Mouse (Mus musculus) hindbrain, embryonic 13.5 days (tissue): ENCODE data around the gene Ctsd. TPM values are rescaled to one million over a fixed set of nuclear protein-coding genes. Genes with fewer than 3 reads are reported as not detected.

ENCODE experiments used
- ATAC-seq: fragments of 200-750 bp; cut with Nextera tagmentation; 2 replicates; pipeline ENCODE4 v1.8.0; 2017; ENCODE audit warnings: moderate TSS enrichment; ENCODE audit not compliant: low FRiP score
- H3K27ac ChIP-seq: fragments of 300-500 bp; sonication (generic); 2 replicates; pipeline ENCODE4 v1.5.1; 2015; ENCODE audit warnings: inconsistent platforms, mild to moderate bottlenecking, moderate library complexity
- H3K27me3 ChIP-seq: fragments of 300-500 bp; sonication (generic); 2 replicates; pipeline ENCODE4 v1.6.1; 2015; ENCODE audit warnings: mild to moderate bottlenecking, inconsistent platforms
- H3K36me3 ChIP-seq: fragments of 300-500 bp; sonication (generic); 2 replicates; pipeline ENCODE4 v1.6.1; 2015; ENCODE audit warnings: mild to moderate bottlenecking, inconsistent platforms
- H3K4me1 ChIP-seq: fragments of 300-500 bp; sonication (generic); replicated peaks from 2 replicates; pipeline ENCODE4 v1.6.1; 2015; ENCODE audit warnings: inconsistent platforms
- H3K4me2 ChIP-seq: fragments of 300-500 bp; sonication (generic); 2 replicates; pipeline ENCODE4 v1.6.1; 2015; ENCODE audit warnings: inconsistent platforms, mild to moderate bottlenecking, moderate library complexity
- H3K4me3 ChIP-seq: fragments of 300-500 bp; sonication (generic); 2 replicates; pipeline ENCODE4 v1.5.1; 2015; ENCODE audit warnings: mild to moderate bottlenecking, inconsistent platforms
- H3K9ac ChIP-seq: fragments of 300-500 bp; sonication (generic); 2 replicates; pipeline ENCODE4 v1.6.1; 2015; ENCODE audit warnings: mild to moderate bottlenecking, inconsistent platforms
- H3K9me3 ChIP-seq: fragments of 300-500 bp; sonication (generic); 2 replicates; pipeline ENCODE4 v1.6.1; 2016; ENCODE audit warnings: inconsistent platforms
- WGBS: fragments of 180-500 bp; shearing (Covaris S2); methylation state at CpG from one replicate; pipeline ENCODE4 v1.1.7; 2015; 5-methylcytosine and 5-hydroxymethylcytosine counted together
- polyA plus RNA-seq: library from polyadenylated mRNA; unstranded; fragments of >200 nt; fragmentation: Nextera tagmentation; extraction: Ambion mirVana; gene quantifications from 2 replicates; pipeline ENCODE4 v1.2.1, GENCODE M21; 2015

Gene Ctsd
- polyA plus RNA-seq, 1 experiment from 2014 or later: 293 TPM

GRCm38 (mm10) chr7:142371398-142371767, 16.5 kb downstream of the Ctsd start:
- Histone ChIP-seq H3K9ac (0 out of 2 replicates have a peak overlapping the region, but pooled peaks have one; percentile 68), H3K4me3 (peak overlapping the region; percentile 44), H3K36me3 (peaks cover 22% of the 10 kb centered on the region), H3K4me1 (peaks cover 18% of the 10 kb centered on the region), H3K27me3 (peaks cover 62% of the 10 kb centered on the region), H3K4me2 (peak overlapping the region; percentile 68), H3K9me3 (no peaks in the 10 kb centered on the region), H3K27ac (no peak overlapping the region)
- 26% methylated on average over 11 of the region's 11 CpGs for WGBS
- ATAC-seq: no peak

GRCm38 (mm10) chr7:142370937-142371336, 16.9 kb downstream of the Ctsd start:
- no peak overlapping the region for H3K27ac ChIP-seq
- H3K4me2 ChIP-seq: peak overlapping the region; percentile 68; the same call in 1 of the 2 replicates
- peak overlapping the region; percentile 44 for H3K4me3 ChIP-seq
- no peak for ATAC-seq
- WGBS: 85% methylated on average over 18 of the region's 18 CpGs
- peaks cover 17% of the 10 kb centered on the region for H3K36me3 ChIP-seq
- 0 out of 2 replicates have a peak overlapping the region, but pooled peaks have one; percentile 68 for H3K9ac ChIP-seq
- no peaks in the 10 kb centered on the region for H3K9me3 ChIP-seq
- H3K27me3 ChIP-seq: peaks cover 66% of the 10 kb centered on the region
- peaks cover 18% of the 10 kb centered on the region for H3K4me1 ChIP-seq

- Histone ChIP-seq H3K36me3 (peaks cover 7% of the 10 kb centered on the region), H3K27ac (no peak overlapping the region), H3K4me1 (peaks cover 18% of the 10 kb centered on the region), H3K9me3 (no peaks in the 10 kb centered on the region), H3K27me3 (peaks cover 66% of the 10 kb centered on the region), H3K4me2 (no peak overlapping the region), H3K4me3 (no peak overlapping the region), H3K9ac (no peak overlapping the region)
- whole genome bisulfite sequencing: 73% methylated on average over 6 of the region's 6 CpGs
- no peak for ATAC-seq
Measured at GRCm38 (mm10) chr7:142369820-142370219, 18.0 kb downstream of the Ctsd start.

GRCm38 (mm10) chr7:142368856-142369255, 19.0 kb downstream of the Ctsd start:
- H3K4me2 ChIP-seq: no peak overlapping the region
- ATAC-seq: no peak
- no peak overlapping the region for H3K9ac ChIP-seq
- no peaks in the 10 kb centered on the region for H3K9me3 ChIP-seq
- peaks cover 18% of the 10 kb centered on the region for H3K4me1 ChIP-seq
- H3K27ac ChIP-seq: no peak overlapping the region
- peaks cover 59% of the 10 kb centered on the region for H3K27me3 ChIP-seq
- no peaks in the 10 kb centered on the region for H3K36me3 ChIP-seq
- 82% methylated on average over 2 of the region's 2 CpGs for WGBS
- no peak overlapping the region for H3K4me3 ChIP-seq

GRCm38 (mm10) chr7:142363107-142363506, 24.7 kb downstream of the Ctsd start:
- H3K4me3 ChIP-seq: no peak overlapping the region
- H3K27ac ChIP-seq: no peak overlapping the region
- H3K4me1 ChIP-seq: no peaks in the 10 kb centered on the region
- H3K9ac ChIP-seq: no peak overlapping the region
- no peak for ATAC-seq
- no peaks in the 10 kb centered on the region for H3K36me3 ChIP-seq
- H3K4me2 ChIP-seq: no peak overlapping the region
- no peaks in the 10 kb centered on the region for H3K9me3 ChIP-seq
- WGBS: 91% methylated on average over 4 of the region's 4 CpGs
- peaks cover 4% of the 10 kb centered on the region for H3K27me3 ChIP-seq

GRCm38 (mm10) chr7:142360743-142361142, 27.1 kb downstream of the Ctsd start:
- no peaks in the 10 kb centered on the region for H3K9me3 ChIP-seq
- H3K27ac ChIP-seq: no peak overlapping the region
- no peak overlapping the region for H3K4me2 ChIP-seq
- no peak overlapping the region for H3K9ac ChIP-seq
- H3K36me3 ChIP-seq: no peaks in the 10 kb centered on the region
- H3K4me1 ChIP-seq: no peaks in the 10 kb centered on the region
- no peak for ATAC-seq
- H3K4me3 ChIP-seq: no peak overlapping the region
- peaks cover 3% of the 10 kb centered on the region; the same call in 1 of the 2 replicates for H3K27me3 ChIP-seq

GRCm38 (mm10) chr7:142359129-142359528, 28.7 kb downstream of the Ctsd start:
- Histone ChIP-seq H3K27ac (no peak overlapping the region), H3K4me3 (no peak overlapping the region), H3K27me3 (peaks cover 6% of the 10 kb centered on the region; the same call in 1 of the 2 replicates), H3K4me2 (no peak overlapping the region), H3K36me3 (no peaks in the 10 kb centered on the region), H3K4me1 (no peaks in the 10 kb centered on the region), H3K9me3 (no peaks in the 10 kb centered on the region), H3K9ac (no peak overlapping the region)
- ATAC-seq: no peak
- WGBS: 78% methylated on average over 8 of the region's 8 CpGs

GRCm38 (mm10) chr7:142357566-142357965, 30.3 kb downstream of the Ctsd start:
- H3K4me3 ChIP-seq: no peak overlapping the region

GRCm38 (mm10) chr7:142354661-142355233, 33.1 kb downstream of the Ctsd start:
- peaks cover 4% of the 10 kb centered on the region; the same call in 1 of the 2 replicates for H3K4me1 ChIP-seq
- no peak overlapping the region for H3K27ac ChIP-seq
- no peak overlapping the region for H3K9ac ChIP-seq
- H3K4me2 ChIP-seq: no peak overlapping the region
- no peak for ATAC-seq
- H3K27me3 ChIP-seq: peaks cover 6% of the 10 kb centered on the region; the same call in 1 of the 2 replicates
- WGBS: 78% methylated on average over 8 of the region's 8 CpGs
- H3K9me3 ChIP-seq: no peaks in the 10 kb centered on the region
- H3K36me3 ChIP-seq: no peaks in the 10 kb centered on the region
- no peak overlapping the region for H3K4me3 ChIP-seq

More at GRCm38 (mm10) chr7:142357566-142357965, 30.3 kb downstream of the Ctsd start:
- Histone ChIP-seq H3K9me3 (no peaks in the 10 kb centered on the region), H3K9ac (no peak overlapping the region), H3K27me3 (peaks cover 6% of the 10 kb centered on the region; the same call in 1 of the 2 replicates), H3K36me3 (no peaks in the 10 kb centered on the region), H3K4me2 (no peak overlapping the region), H3K4me1 (no peaks in the 10 kb centered on the region), H3K27ac (no peak overlapping the region)
- ATAC-seq: no peak
- 89% methylated on average over 3 of the region's 3 CpGs for WGBS

GRCm38 (mm10) chr7:142353854-142354253, 34.0 kb downstream of the Ctsd start:
- Histone ChIP-seq H3K9ac (no peak overlapping the region), H3K4me2 (no peak overlapping the region), H3K27me3 (peaks cover 6% of the 10 kb centered on the region; the same call in 1 of the 2 replicates), H3K36me3 (no peaks in the 10 kb centered on the region), H3K4me1 (peaks cover 10% of the 10 kb centered on the region), H3K4me3 (no peak overlapping the region), H3K9me3 (no peaks in the 10 kb centered on the region), H3K27ac (no peak overlapping the region)
- WGBS: 83% methylated on average over 5 of the region's 5 CpGs
- no peak for ATAC-seq

GRCm38 (mm10) chr7:142351569-142351968, 36.3 kb downstream of the Ctsd start:
- Histone ChIP-seq H3K4me1 (peaks cover 10% of the 10 kb centered on the region), H3K9me3 (no peaks in the 10 kb centered on the region), H3K4me2 (no peak overlapping the region), H3K27me3 (0 out of 2 replicates have a peak, but pooled peaks cover 6% of the 10 kb centered on the region), H3K4me3 (no peak overlapping the region), H3K27ac (no peak overlapping the region), H3K36me3 (no peaks in the 10 kb centered on the region), H3K9ac (no peak overlapping the region)
- WGBS: 63% methylated on average over 5 of the region's 5 CpGs
- no peak for ATAC-seq

GRCm38 (mm10) chr7:142349308-142349961, 38.4 kb downstream of the Ctsd start:
- 16% methylated on average over 9 of the region's 9 CpGs for WGBS
- Histone ChIP-seq H3K4me3 (no peak overlapping the region), H3K9me3 (no peaks in the 10 kb centered on the region), H3K4me2 (no peak overlapping the region), H3K27ac (no peak overlapping the region), H3K9ac (0 out of 2 replicates have a peak overlapping the region, but pooled peaks have one; percentile 19), H3K36me3 (no peaks in the 10 kb centered on the region), H3K4me1 (peaks cover 10% of the 10 kb centered on the region), H3K27me3 (no peaks in the 10 kb centered on the region)
- peak; percentile 65 for ATAC-seq

- Histone ChIP-seq H3K9me3 (no peaks in the 10 kb centered on the region), H3K4me3 (no peak overlapping the region), H3K9ac (no peak overlapping the region), H3K27ac (no peak overlapping the region), H3K36me3 (no peaks in the 10 kb centered on the region), H3K27me3 (no peaks in the 10 kb centered on the region), H3K4me2 (no peak overlapping the region), H3K4me1 (peaks cover 10% of the 10 kb centered on the region)
- 81% methylated on average over 4 of the region's 4 CpGs for WGBS
- ATAC-seq: no peak
Measured at GRCm38 (mm10) chr7:142347542-142347941, 40.3 kb downstream of the Ctsd start.
